Mouse (Mus musculus) myocyte (in vitro differentiated cells): ENCODE measurements around the gene Zfp365.

Experiments used
- CEBPB ChIP-seq: IDR thresholded peaks from 2 replicates; pipeline ENCODE4 v1.6.1; 2011; ENCODE audit warnings: mild to moderate bottlenecking, moderate library complexity; ENCODE audit not compliant: poor library complexity, insufficient read depth, severe bottlenecking
- E2F4 ChIP-seq: IDR thresholded peaks from one replicate; pipeline ENCODE4 v1.6.1; 2011; ENCODE audit warnings: mild to moderate bottlenecking, control low read depth, moderate library complexity; ENCODE audit not compliant: insufficient read depth
- POLR2A ChIP-seq: IDR thresholded peaks from one replicate; pipeline ENCODE4 v1.6.1; 2011; ENCODE audit warnings: low read depth, mild to moderate bottlenecking, control low read depth, moderate library complexity; ENCODE audit not compliant: insufficient read length

DNA sequence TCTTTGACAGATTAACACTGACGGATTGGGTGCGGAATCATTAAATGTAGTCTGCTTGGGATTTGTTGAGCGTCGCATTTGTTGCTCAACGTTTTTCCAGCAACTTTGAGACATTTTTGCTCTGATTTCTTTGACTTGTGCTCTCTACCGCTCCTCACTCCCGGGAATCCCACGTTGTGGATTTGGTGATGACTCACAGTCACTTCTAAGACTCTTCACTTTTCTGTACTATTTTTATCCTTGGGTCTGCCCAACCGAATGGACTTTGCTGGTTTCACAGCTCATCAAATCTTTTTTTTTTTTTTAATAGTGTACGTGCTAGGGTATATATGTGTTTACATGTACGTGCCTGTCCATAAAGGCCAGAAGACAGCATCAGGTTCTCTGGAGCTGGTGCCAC is 20.3 kb upstream of the Zfp365 start:
- TF ChIP-seq POLR2A = no peak
- no peak for TF ChIP-seq E2F4
- TF ChIP-seq CEBPB = no peak
